Mouse (Mus musculus) embryonic fibroblast, embryonic 13.5 days (primary cell): Measurements from ENCODE around the gene Tbcd. TPM values are rescaled to one million over a fixed set of nuclear protein-coding genes. Genes with fewer than 3 reads are reported as not detected.

Experiments used
- H3K27ac ChIP-seq: 2 replicates; pipeline ENCODE4 v1.5.1; 2012; ENCODE audit warnings: low read length, control low read depth, inconsistent platforms; ENCODE audit not compliant: insufficient read depth
- H3K4me1 ChIP-seq: 2 replicates; pipeline ENCODE4 v1.6.1; 2011; ENCODE audit warnings: low read length; ENCODE audit not compliant: control insufficient read depth, insufficient read depth
- H3K4me3 ChIP-seq: 2 replicates; pipeline ENCODE4 v1.5.1; 2011; ENCODE audit warnings: mild to moderate bottlenecking, control low read depth, low read length; ENCODE audit not compliant: insufficient read depth
- CTCF ChIP-seq: IDR thresholded peaks from 2 replicates; pipeline ENCODE4 v1.5.1; 2011; ENCODE audit warnings: mild to moderate bottlenecking, control low read depth, low read length, moderate library complexity, borderline replicate concordance; ENCODE audit not compliant: insufficient read depth
- POLR2A ChIP-seq: IDR thresholded peaks from 2 replicates; pipeline ENCODE4 v1.6.1; 2011; ENCODE audit warnings: low read depth, mild to moderate bottlenecking, control low read depth, low read length, moderate library complexity
- polyA plus RNA-seq: library from polyadenylated mRNA; stranded (reverse); fragments of >200 nt; gene quantifications from 2 replicates; pipeline ENCODE4 v1.2.4, GENCODE M21; 2011; ENCODE audit warnings: low read depth; ENCODE audit not compliant: missing spikeins, insufficient read length

The Tbcd gene
- polyA plus RNA-seq, 1 experiment: 43.2 TPM

- Histone ChIP-seq H3K4me1 (no peaks in the 10 kb centered on the region), H3K27ac (no peak overlapping the region), H3K4me3 (no peak overlapping the region)
- TF ChIP-seq POLR2A (no peak), CTCF (no peak)
These were observed 209.4 kb downstream of the Tbcd start for GRCm38 (mm10) chr11:121661116-121661515.

Other genes with a start within 250 kb of the Tbcd start
- gene Hexdc, start 247.5 kb upstream of the Tbcd start, polyA plus RNA-seq: 4.9 and 8.3 TPM in 2 replicates
- 3.6 and 4.5 TPM in 2 replicates for gene Ogfod3, start 247.2 kb upstream of the Tbcd start, polyA plus RNA-seq
- 30.5 and 33.9 TPM in 2 replicates for gene Cybc1, start 222.6 kb upstream of the Tbcd start, polyA plus RNA-seq
- 22.4 and 22.5 TPM in 2 replicates for gene Narf, start 214.7 kb upstream of the Tbcd start, polyA plus RNA-seq
- gene Foxk2, start 192.0 kb upstream of the Tbcd start, polyA plus RNA-seq: 49.4 and 55.8 TPM in 2 replicates
- 72.2 and 81.6 TPM in 2 replicates for gene Wdr45b, start 97.5 kb upstream of the Tbcd start, polyA plus RNA-seq
- gene Rab40b, start 63.7 kb upstream of the Tbcd start, polyA plus RNA-seq: 1.7 and 2.6 TPM in 2 replicates
- gene Fn3krp, start 30.5 kb upstream of the Tbcd start, polyA plus RNA-seq: 6.9 and 9.0 TPM in 2 replicates
- not detected in 2 replicates for gene Fn3k, start 17.0 kb upstream of the Tbcd start, polyA plus RNA-seq
- 0.35 TPM in 1 of 2 replicates, not detected in the other for gene Zfp750, start 67.4 kb downstream of the Tbcd start, polyA plus RNA-seq
- 4.5 and 5.3 TPM in 2 replicates for gene B3gntl1, start 221.2 kb downstream of the Tbcd start, polyA plus RNA-seq
- gene Metrnl, start 249.6 kb downstream of the Tbcd start, polyA plus RNA-seq: 26.3 and 29.4 TPM in 2 replicates